Comparison of ENCODE assay signal across 21 mouse cellular contexts in genomic region chr7:56168713-56169112, GRCm38 (mm10).
DNase-seq lines count a peak whose midpoint lies in the region; TF ChIP-seq lines count a peak whose summit lies in the region.
"Had no signal": no experiment of that assay in that cellular context is flagged by ENCODE, and none has a peak within 500 bp of the region (broad histone marks: within the 10 kb centered on the region; RNA-seq: fewer than 3 reads in every experiment).

No protein-coding gene starts in this region.

- no peaks in the 10 kb centered on the region for H3K27me3 ChIP-seq in heart, adult 2 months (ENCODE audit: control insufficient read depth, insufficient read depth, low read length)
- no peaks in the 10 kb centered on the region for H3K27me3 ChIP-seq in cerebellum, adult 2 months (ENCODE audit: control insufficient read depth, insufficient read depth, low read length)
- H3K27me3 ChIP-seq: embryonic facial prominence, embryonic 12.5 days; forebrain, embryonic 12.5 days; heart, embryonic 12.5 days; midbrain, embryonic 13.5 days; neural tube, embryonic 12.5 days had no signal

- H3K4me1 ChIP-seq in heart, adult 2 months (ENCODE audit: control insufficient read depth, insufficient read depth, low read length): no peaks in the 10 kb centered on the region
- H3K4me1 ChIP-seq in cerebellum, adult 2 months (ENCODE audit: control insufficient read depth, insufficient read depth, low read length): no peaks in the 10 kb centered on the region
- H3K4me1 ChIP-seq: embryonic facial prominence, embryonic 12.5 days; forebrain, embryonic 12.5 days; heart, embryonic 12.5 days; hindbrain, embryonic 10.5 days; midbrain, embryonic 13.5 days; neural tube, embryonic 12.5 days had no signal

- no peak overlapping the region for H3K27ac ChIP-seq in heart, adult 2 months
- H3K27ac ChIP-seq in cerebellum, adult 2 months (ENCODE audit: insufficient read depth, low read length): no peak overlapping the region
- H3K27ac ChIP-seq: embryonic facial prominence, embryonic 12.5 days; forebrain, embryonic 12.5 days; gastrocnemius, adult 2 months; hindbrain, embryonic 10.5 days; midbrain, embryonic 13.5 days; neural tube, embryonic 12.5 days had no signal

- TF ChIP-seq POLR2A in heart, adult 2 months (IDR thresholded peaks at IDR 0.05; ENCODE audit: insufficient read depth, low read depth, low read length): no peak
- no peak for TF ChIP-seq POLR2A in cerebellum, adult 2 months (IDR thresholded peaks at IDR 0.05; ENCODE audit: borderline replicate concordance, insufficient read depth, low read length)

- 70% methylated on average over 7 of the region's 7 CpGs for WGBS in heart, adult 2 months
- WGBS in cerebellum, adult 2 months: 17% methylated on average over 7 of the region's 7 CpGs

- intact Hi-C loops in heart, adult 2 months (cut with DNase I): no loop called here

- TF ChIP-seq CTCF in heart, adult 2 months (IDR thresholded peaks at IDR 0.05): no peak
- no peak for TF ChIP-seq CTCF in cerebellum, adult 2 months (IDR thresholded peaks at IDR 0.05; ENCODE audit: borderline replicate concordance, insufficient read depth, low read depth, low read length)

- H3K4me3 ChIP-seq in heart, adult 2 months: no peak overlapping the region
- no peak overlapping the region for H3K4me3 ChIP-seq in cerebellum, adult 2 months (replicated peaks; ENCODE audit: insufficient read depth, low read depth, low read length)
- H3K4me3 ChIP-seq: embryonic facial prominence, embryonic 12.5 days; erythroblast, embryonic 14.5 days; forebrain, embryonic 12.5 days; gastrocnemius, adult 2 months; heart, embryonic 12.5 days; hindbrain, embryonic 10.5 days; midbrain, embryonic 13.5 days; neural tube, embryonic 12.5 days had no signal

- peak; percentile 67 for DNase-seq in heart, adult 11 months
- no peak for DNase-seq in heart, adult 2 months
- DNase-seq in cerebellum, adult 11 months: peak; percentile 35
- peak; percentile 65 to 76 for DNase-seq in cerebellum, adult 2 months
- DNase-seq in cerebellum, postnatal 25 days: peak; percentile 58 to 72
- DNase-seq in ovary, postnatal 36 days (ENCODE audit: low spot score): no peak
- DNase-seq in lung, postnatal 36 days: no peak
- DNase-seq in adrenal gland, postnatal 10 days: no peak
- DNase-seq: adrenal gland, postnatal 14 days; gastrocnemius, adult 2 months; kidney, postnatal 4 days; liver, postnatal 0 days; right cerebral cortex, postnatal 4 days; thymus, postnatal 25 days had no signal

- peaks cover 3% of the 10 kb centered on the region; the same call in 1 of the 2 replicates for H3K36me3 ChIP-seq in heart, adult 2 months (ENCODE audit: control insufficient read depth, insufficient read depth, low read length)

- TF ChIP-seq EP300 in heart, adult 2 months (IDR thresholded peaks at IDR 0.05; ENCODE audit: insufficient read depth, low read depth, low read length): no peak

- no peak overlapping the region for H3K9ac ChIP-seq in heart, adult 2 months (ENCODE audit: low read depth, low read length)
- H3K9ac ChIP-seq: embryonic facial prominence, embryonic 12.5 days; forebrain, embryonic 12.5 days; heart, embryonic 12.5 days; liver, postnatal 0 days; midbrain, embryonic 13.5 days; neural tube, embryonic 12.5 days had no signal

- no peaks in the 10 kb centered on the region for H3K79me2 ChIP-seq in heart, adult 2 months (replicated peaks; ENCODE audit: control insufficient read depth, insufficient read depth, low read length)

Comparison
In these comparisons a context has a peak if more than half of its experiments do, and no peak if none do; other contexts are left out.
1. DNase-seq: peak in heart, adult 11 months (single experiment), cerebellum, adult 11 months (single experiment), cerebellum, adult 2 months (2 of 2) and cerebellum, postnatal 25 days (2 of 2); none in heart, adult 2 months (0 of 2), ovary, postnatal 36 days (single experiment), lung, postnatal 36 days (single experiment) and adrenal gland, postnatal 10 days (single experiment).